Mouse (Mus musculus): ENCODE measurements at regions not wholly inside any gene's neighbourhood (a gene's known extent, or its start where the extent isn't known, plus 50 kb on each side); places are given as distances from the start of the nearest gene placed in this dataset.

DNA sequence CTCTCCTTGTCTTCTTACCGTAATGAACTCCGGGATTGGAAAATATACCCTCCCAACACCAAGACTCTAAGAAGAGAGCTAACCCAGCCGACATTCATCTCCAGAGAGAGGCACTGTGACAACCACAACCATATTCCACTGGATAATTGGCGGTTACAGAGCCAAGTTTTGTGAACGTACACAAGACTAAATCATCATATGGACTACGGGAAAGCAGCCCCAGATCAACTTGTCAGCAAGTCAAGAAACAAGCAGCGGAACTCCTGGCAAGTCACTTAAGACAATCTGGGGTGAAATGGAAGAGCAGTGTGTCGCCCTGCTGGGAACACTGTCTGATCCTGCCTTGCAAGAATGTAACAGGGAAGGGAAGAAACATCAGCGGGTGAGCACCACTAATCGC is 52.6 kb upstream of the Bach2 start:
- H3K4me2 ChIP-seq (replicated peaks) = no peak overlapping the region
- H3K27me3 ChIP-seq = no peaks in the 10 kb centered on the region
- no peak overlapping the region for H3K27ac ChIP-seq (replicated peaks)
- H3K36me3 ChIP-seq = no peaks in the 10 kb centered on the region
- H3K4me3 ChIP-seq (replicated peaks) = no peak overlapping the region
- no peak for ATAC-seq (ENCODE audit: insufficient number of reproducible peaks, low FRiP score, low TSS enrichment, low read depth)
- no peaks in the 10 kb centered on the region for H3K4me1 ChIP-seq
- no peaks in the 10 kb centered on the region for H3K9me3 ChIP-seq (replicated peaks)
- WGBS = 57% methylated on average over 10 of the region's 10 CpGs
- no peak overlapping the region for H3K9ac ChIP-seq

DNA sequence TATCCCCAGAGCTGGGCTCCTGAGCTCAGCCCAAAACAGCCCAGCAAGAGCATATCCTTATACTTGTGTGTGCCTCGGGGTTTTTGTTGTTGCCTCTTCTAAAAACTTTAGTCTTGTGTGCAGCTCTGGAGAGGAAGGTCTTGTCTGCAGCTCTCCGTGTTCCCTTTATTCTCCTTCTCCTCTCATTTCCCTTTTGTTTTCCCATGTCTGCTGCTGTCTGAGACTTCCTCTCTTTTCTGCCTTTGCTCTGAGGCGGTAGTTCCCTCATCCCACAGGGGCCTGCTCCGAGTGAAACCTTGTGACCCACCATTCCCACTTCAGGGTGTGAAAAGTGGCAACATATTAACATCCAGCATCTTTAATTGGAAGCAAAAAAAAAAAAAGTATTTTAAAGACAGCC is 51.5 kb upstream of the Bach2 start:
- H3K4me1 ChIP-seq = no peaks in the 10 kb centered on the region
- H3K27ac ChIP-seq (replicated peaks) = no peak overlapping the region
- no peak overlapping the region for H3K9ac ChIP-seq
- WGBS = 55% methylated on average over 4 of the region's 4 CpGs
- H3K27me3 ChIP-seq = no peaks in the 10 kb centered on the region
- H3K36me3 ChIP-seq = no peaks in the 10 kb centered on the region
- H3K4me3 ChIP-seq (replicated peaks) = no peak overlapping the region
- no peak overlapping the region for H3K4me2 ChIP-seq (replicated peaks)
- no peaks in the 10 kb centered on the region for H3K9me3 ChIP-seq (replicated peaks)
- no peak for ATAC-seq (ENCODE audit: insufficient number of reproducible peaks, low FRiP score, low TSS enrichment, low read depth)

DNA sequence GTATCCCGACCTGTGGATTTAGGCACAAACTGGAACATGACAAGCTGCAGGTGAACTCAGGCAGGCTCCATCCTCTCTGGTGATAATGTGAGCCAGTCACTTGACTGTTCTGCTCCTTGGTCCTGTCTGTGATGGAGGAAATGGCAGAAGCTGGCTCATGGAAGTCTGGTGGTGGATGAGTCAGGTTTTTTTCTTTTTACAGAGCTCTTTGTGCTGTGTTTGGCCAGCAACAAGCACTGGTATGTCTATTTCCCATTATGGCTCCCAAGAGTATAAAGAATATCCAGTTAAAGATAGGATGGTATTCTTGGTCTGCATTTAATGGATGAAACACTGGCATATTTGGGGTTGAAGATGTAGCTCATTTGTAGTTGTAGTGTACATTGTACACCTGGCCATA is 50.5 kb upstream of the Bach2 start:
- Histone ChIP-seq H3K4me3 (replicated peaks) (no peak overlapping the region), H3K9ac (no peak overlapping the region), H3K4me2 (replicated peaks) (no peak overlapping the region), H3K9me3 (replicated peaks) (no peaks in the 10 kb centered on the region), H3K27me3 (no peaks in the 10 kb centered on the region), H3K4me1 (no peaks in the 10 kb centered on the region), H3K36me3 (no peaks in the 10 kb centered on the region), H3K27ac (replicated peaks) (no peak overlapping the region)
- ATAC-seq (ENCODE audit: insufficient number of reproducible peaks, low FRiP score, low TSS enrichment, low read depth) = no peak
- 92% methylated on average over 1 of the region's 1 CpGs for WGBS

DNA sequence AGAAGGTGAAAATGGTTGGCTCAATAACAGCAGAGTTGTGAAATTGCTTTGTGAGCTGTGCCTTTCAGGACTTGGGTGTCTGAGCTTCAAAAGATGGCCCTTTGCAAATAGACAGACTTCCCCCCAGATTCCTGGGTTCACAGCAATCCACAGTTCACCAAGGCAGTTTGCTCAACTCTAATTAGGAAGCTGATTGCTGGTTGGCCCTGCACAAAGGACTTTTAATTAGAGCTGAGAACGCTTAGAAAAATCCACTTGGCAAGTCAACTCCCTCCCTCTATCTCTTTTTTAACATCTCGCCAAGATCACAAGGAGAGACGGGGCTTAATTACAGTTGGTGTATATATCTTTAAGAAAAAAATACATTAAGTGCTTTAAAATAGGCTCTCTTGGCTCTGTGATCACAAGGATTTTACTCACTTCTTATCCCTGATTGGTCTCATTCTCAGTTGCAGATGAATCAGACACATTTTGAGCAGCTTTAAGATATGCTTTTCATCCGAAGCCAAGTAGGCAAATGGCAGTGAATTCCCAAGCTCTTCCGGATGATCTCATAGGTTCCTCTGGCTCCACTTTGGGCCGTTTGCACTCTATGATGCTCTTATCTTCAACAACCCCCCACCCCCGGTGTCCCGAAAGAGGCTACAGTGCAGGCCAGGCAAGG is 49.7 kb upstream of the Bach2 start:
- Histone ChIP-seq H3K4me2 (replicated peaks) (no peak overlapping the region), H3K4me3 (replicated peaks) (no peak overlapping the region), H3K36me3 (no peaks in the 10 kb centered on the region), H3K27me3 (no peaks in the 10 kb centered on the region), H3K4me1 (no peaks in the 10 kb centered on the region), H3K27ac (replicated peaks) (no peak overlapping the region), H3K9me3 (replicated peaks) (no peaks in the 10 kb centered on the region), H3K9ac (no peak overlapping the region)
- WGBS = 53% methylated on average over 8 of the region's 8 CpGs
- ATAC-seq (ENCODE audit: insufficient number of reproducible peaks, low FRiP score, low TSS enrichment, low read depth) = 0 out of 2 replicates have a peak, but pooled peaks have one; percentile 39

All from embryonic facial prominence, embryonic 15.5 days (tissue).